Mouse (Mus musculus) brain, embryonic 14.5 days (tissue): Measurements from ENCODE around the gene Msi1. TPM values are rescaled to one million over a fixed set of nuclear protein-coding genes. Genes with fewer than 3 reads are reported as not detected.

Experiments
- DNase-seq: peaks from one replicate; pipeline ENCODE4 v3.0.0-alpha.2; 2011; ENCODE audit warnings: low read depth
- CTCF ChIP-seq: fragments of 200-500 bp; IDR thresholded peaks from 2 replicates; pipeline ENCODE4 v1.5.1; 2012; ENCODE audit warnings: inconsistent platforms, mild to moderate bottlenecking, moderate library complexity, borderline replicate concordance; ENCODE audit not compliant: insufficient read depth, insufficient read length; ENCODE audit errors: extremely low read depth
- POLR2A ChIP-seq: fragments of 200-500 bp; IDR thresholded peaks from 2 replicates; pipeline ENCODE4 v1.6.1; 2012; ENCODE audit warnings: mild to moderate bottlenecking, inconsistent platforms, borderline replicate concordance; ENCODE audit not compliant: poor library complexity, insufficient read depth, insufficient read length, severe bottlenecking; ENCODE audit errors: extremely low read depth
- polyA plus RNA-seq: library from polyadenylated mRNA; depleted of rRNA; stranded (reverse); fragments of >200 nt; gene quantifications from 2 replicates; pipeline ENCODE4 v1.2.3, GENCODE M21; 2012

Gene Msi1
- polyA plus RNA-seq, 1 experiment = 238 TPM

DNA sequence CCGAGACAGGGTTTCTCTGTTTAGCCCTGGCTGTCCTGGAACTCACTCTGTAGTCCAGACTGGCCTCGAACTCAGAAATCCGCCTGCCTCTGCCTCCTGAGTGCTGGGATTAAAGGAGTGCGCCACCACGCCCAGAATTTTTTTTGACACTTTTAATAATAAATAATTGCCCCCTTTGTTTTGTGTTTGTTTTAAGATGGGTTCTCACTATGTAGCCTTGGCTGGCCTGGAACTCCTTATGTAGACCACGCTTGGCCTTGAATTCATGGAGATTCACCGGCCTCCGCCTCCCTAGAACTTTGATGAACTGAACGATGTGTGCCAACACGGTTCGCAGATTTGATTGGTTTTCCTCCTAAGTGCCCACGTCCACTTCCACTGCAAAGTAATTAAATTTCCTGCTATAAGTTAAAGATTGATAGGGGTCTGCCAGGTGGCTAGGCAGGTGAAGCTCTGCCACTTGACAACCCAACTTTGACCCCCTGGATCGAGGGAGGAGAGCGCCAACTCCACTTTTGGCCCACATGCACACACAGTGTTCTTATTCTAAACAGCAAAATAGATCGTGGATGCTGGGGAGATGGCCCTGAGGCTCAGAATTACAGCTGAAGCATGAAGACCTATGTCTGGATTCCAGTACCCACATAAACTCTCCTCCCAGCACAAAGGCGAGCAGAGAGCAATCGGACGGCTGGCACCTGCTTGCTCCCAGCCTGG lies 56.2 kb downstream of the Msi1 start:
- no peak for DNase-seq
- TF ChIP-seq POLR2A (no peak), CTCF (no peak)

DNA sequence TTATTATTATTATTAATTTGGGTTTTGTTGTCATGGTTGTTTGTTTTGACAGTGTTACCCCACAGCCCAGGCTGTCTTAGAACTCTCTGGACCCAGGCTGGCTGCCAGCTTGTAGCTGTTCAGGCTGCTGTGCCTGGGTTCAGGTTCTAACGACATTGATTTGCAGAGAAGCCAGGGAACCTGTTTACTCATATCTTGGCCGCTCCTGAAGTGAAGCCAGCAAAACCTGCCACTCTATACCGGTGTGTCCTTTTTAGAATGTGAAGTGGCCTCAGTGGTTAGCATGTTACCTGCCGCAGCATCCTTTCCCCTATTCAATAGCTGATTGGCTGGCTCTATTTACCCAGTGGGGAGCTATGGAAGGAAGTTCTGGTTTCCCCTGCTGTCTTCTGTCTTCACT lies 57.3 kb downstream of the Msi1 start:
- no peak for TF ChIP-seq POLR2A
- no peak for TF ChIP-seq CTCF
- DNase-seq = no peak

- TF ChIP-seq CTCF (no peak), POLR2A (no peak)
- no peak for DNase-seq
Measured at GRCm38 (mm10) chr5:115487353-115487752, 58.0 kb downstream of the Msi1 start.

DNA sequence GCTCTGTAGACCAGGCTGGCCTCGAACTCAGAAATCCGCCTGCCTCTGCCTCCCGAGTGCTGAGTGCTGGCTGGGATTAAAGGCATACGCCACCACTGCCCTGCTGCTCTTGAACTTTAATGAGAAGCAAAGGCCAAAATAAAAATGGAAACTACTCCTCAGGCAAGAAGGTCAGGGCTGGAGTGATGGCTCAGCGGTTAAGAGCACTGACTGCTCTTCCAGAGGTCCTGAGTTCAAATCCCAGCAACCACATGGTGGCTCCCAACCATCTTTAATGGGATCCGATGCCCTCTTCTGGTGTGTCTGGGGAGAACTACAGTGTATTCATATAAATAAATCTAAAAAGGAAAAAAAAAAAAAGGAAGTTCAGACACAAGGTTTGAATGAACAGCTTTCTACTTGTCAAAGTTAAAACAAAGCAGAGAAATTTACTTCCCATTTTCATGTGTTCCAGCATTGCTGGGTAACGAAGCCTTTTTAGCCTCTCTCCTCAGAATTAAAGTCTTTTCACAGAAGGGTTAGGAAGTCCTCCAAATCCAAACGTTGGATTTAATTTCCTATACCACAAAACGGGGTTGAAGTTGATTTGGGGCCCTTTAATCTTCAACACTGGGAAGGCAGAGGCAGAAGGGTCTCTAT lies 58.7 kb downstream of the Msi1 start:
- TF ChIP-seq CTCF = no peak
- TF ChIP-seq POLR2A = no peak

DNA sequence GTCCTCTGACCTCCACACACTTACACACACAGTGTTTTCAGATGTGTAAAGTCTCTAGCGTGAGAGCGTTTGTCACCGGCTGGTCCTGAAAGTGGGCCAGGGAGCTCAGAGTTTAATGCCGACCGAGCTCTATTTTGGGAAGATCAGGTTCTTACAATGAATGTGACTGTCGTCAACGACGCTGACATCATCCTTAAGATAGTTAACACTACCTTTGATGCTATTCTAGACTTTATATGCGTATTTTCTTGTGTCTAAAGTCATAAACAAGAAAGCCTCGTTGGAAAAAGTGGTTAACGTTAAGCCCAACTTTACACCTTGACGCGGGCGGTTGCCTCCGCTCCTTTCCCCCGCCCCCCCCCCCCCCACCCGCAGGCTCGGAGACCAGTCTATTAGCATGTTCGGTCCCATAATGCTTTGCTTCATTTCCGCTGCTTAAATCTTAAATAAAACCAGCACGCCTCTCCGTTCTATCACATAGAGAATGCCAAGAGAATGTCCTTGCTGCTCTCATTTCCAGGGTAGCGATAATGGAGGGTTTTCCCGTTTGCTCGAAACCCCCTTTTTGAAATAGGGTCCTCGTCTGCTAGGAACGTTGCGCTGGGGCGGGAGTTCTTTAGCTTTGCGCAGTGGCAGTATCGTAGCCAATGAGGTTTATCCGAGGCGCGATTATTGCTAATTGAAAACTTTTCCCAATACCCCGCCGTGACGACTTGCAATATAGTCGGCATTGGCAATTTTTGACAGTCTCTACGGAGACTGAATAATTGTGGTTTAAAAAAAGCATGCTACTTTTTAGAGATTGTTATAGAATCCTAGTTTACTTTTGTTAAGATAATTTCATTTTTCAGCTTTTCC lies 59.7 kb downstream of the Msi1 start:
- TF ChIP-seq CTCF = no peak
- TF ChIP-seq POLR2A = peak; percentile 87; the same call in 1 of the 2 replicates
- peak; percentile 92 for DNase-seq

More for the DNA sequence above, 58.7 kb downstream of the Msi1 start:
- DNase-seq = no peak

DNA sequence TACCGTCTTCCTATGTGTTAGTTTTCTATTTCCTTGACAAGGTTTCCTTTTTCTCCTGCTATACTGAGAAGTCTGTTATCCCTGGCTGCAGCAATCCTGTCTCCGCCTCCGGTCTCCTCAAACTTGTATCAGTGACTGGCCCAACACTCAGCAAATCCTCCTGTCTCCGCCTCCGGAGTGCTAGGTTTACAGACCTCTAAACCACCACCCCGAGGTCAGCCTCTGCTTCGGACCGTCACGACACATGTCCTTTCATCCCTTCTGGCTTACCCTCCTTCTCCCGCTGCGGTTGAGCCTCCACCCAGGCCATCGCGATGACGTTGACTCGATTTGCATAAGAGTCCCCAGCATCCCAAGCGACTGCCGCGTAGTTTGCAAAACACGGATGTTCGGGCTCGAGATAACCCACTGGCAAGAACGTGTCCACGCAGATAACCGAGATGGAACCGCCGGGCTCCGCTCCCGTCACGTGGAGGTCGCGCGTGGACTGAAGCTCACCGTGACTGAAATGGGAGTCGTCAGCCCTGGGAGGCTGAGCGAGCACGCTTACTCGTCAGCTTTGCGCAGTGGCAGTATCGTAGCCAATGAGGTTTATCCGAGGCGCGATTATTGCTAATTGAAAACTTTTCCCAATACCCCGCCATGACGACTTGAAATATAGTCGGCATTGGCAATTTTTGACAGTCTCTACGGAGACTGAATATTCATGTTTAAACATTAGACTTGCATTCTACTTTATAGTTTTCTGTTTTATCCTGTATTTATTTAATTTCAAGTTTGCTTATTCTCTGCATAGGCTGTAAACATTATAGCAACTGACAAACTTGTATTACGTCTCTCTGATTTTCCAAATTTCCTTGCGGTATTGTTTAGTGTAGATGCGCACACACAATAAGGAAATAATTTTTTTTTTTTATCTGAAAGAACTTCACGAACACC lies 60.6 kb downstream of the Msi1 start:
- peak; percentile 96 for DNase-seq
- no peak for TF ChIP-seq CTCF
- peak; percentile 79; the same call in 1 of the 2 replicates for TF ChIP-seq POLR2A

GRCm38 (mm10) chr5:115490638-115491000 lies 61.2 kb downstream of the Msi1 start:
- TF ChIP-seq CTCF (no peak), POLR2A (no peak)
- no peak for DNase-seq

DNA sequence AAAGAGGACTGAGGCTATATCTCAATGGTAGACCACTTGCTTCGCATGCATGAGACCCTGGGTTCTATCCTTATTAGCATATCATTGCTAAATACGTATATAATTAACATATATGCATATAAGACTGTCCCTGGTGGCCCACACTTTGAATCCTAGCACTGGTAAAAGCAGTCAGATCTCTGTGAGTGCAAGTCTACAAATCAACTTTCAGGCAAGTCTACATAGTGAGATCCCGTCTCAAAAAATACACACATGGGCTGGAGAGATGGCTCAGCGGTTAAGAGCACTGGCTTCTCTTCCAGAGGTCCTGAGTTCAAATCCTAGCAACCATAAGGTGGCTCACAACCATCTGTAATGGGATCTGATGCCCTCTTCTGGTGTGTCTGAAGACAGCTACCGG lies 61.7 kb downstream of the Msi1 start:
- no peak for DNase-seq
- TF ChIP-seq POLR2A (no peak), CTCF (no peak)

DNA sequence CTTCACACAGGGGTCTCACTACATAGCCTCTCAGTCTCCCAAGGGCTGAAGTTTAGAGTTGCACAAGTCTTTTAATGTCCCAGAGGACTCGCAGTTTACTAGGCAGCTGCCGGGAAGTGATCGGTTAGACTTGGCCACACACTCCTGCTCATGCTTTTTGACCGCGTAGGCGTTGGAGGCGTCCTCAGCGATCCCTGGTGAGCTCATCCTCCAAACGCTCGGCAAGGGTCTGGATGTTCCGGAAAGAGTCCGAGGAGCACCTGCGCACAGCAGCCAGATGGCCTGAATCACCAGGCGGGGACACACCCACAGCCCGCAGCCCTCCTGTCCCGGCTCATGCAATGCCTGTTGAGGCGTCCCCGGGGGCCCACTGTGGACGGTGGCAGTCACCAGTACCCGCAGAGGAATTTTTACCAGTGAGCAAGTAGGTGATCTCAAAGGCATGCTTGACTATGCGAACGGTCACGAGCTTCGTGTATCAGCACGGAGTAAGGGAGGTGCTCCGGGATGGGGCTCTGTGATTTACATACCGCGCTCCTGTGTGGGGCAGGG lies 62.4 kb downstream of the Msi1 start:
- peak; percentile 33 for DNase-seq
- TF ChIP-seq CTCF = no peak
- TF ChIP-seq POLR2A = no peak

GRCm38 (mm10) chr5:115492711-115493335 lies 63.4 kb downstream of the Msi1 start:
- no peak for DNase-seq
- TF ChIP-seq POLR2A (no peak), CTCF (no peak)
